Mouse (Mus musculus): Measurements from ENCODE around the gene Aldob.

Gene Aldob

GRCm38 (mm10) chr4:49549383-49549782 lies at the start of gene Aldob:
Gene Aldob, minus strand, starts transcription at chr4:49549546.
- peak; percentile 65 for DNase-seq

GRCm38 (mm10) chr4:49597183-49598100 lies 48.1 kb upstream of the Aldob start, which contains the start of gene Tmem246:
Gene Tmem246, minus strand, starts transcription at chr4:49597876.
- DNase-seq = peak; percentile 99

- DNase-seq = no peak
Observed at GRCm38 (mm10) chr4:49596846-49597182, 47.5 kb upstream of the Aldob start.

- DNase-seq = peak; percentile 11
Observed at GRCm38 (mm10) chr4:49590152-49590551, 40.8 kb upstream of the Aldob start.

GRCm38 (mm10) chr4:49586811-49587210 lies 37.5 kb upstream of the Aldob start:
- DNase-seq = peak; percentile 94

GRCm38 (mm10) chr4:49585524-49586101 lies 36.3 kb upstream of the Aldob start:
- peak; percentile 95 for DNase-seq

- peak; percentile 63 for DNase-seq
Observed at GRCm38 (mm10) chr4:49583965-49584831, 34.9 kb upstream of the Aldob start.

- no peak for DNase-seq
Observed at GRCm38 (mm10) chr4:49581256-49581655, 31.9 kb upstream of the Aldob start.

- peak; percentile 66 for DNase-seq
Observed at GRCm38 (mm10) chr4:49572194-49572593, 22.8 kb upstream of the Aldob start.

- DNase-seq = peak; percentile 90
Observed at GRCm38 (mm10) chr4:49567613-49568012, 18.3 kb upstream of the Aldob start.

GRCm38 (mm10) chr4:49559915-49560772 lies 10.8 kb upstream of the Aldob start:
- peak; percentile 98 for DNase-seq

GRCm38 (mm10) chr4:49558181-49558580 lies 8.8 kb upstream of the Aldob start:
- DNase-seq = peak; percentile 22

- DNase-seq = peak; percentile 46
Observed at GRCm38 (mm10) chr4:49557375-49557774, 8.0 kb upstream of the Aldob start.

GRCm38 (mm10) chr4:49553380-49553779 lies 4.0 kb upstream of the Aldob start:
- DNase-seq = peak; percentile 45

- DNase-seq = peak; percentile 1
Observed at GRCm38 (mm10) chr4:49547544-49548219, 1.7 kb downstream of the Aldob start.

- DNase-seq = peak; percentile 16
Observed at GRCm38 (mm10) chr4:49546873-49547543, 2.3 kb downstream of the Aldob start.

GRCm38 (mm10) chr4:49546026-49546425 lies 3.3 kb downstream of the Aldob start:
- DNase-seq = peak; percentile 34

GRCm38 (mm10) chr4:49540966-49541365 lies 8.4 kb downstream of the Aldob start:
- DNase-seq = peak; percentile 87

- DNase-seq = peak; percentile 81
Observed at GRCm38 (mm10) chr4:49539665-49540064, 9.7 kb downstream of the Aldob start.

- peak; percentile 66 for DNase-seq
Observed at GRCm38 (mm10) chr4:49536671-49537070, 12.7 kb downstream of the Aldob start.
